Mouse (Mus musculus): Measurements from ENCODE around the gene Bpifb9b. TPM values are rescaled to one million over a fixed set of nuclear protein-coding genes. Genes with fewer than 3 reads are reported as not detected.
A peak's percentile ranks its signal among the peaks of the same experiment; 100 is the strongest.
"Not testable (repeated sequence)": the region's sequence is repeated elsewhere in the genome, so short reads cannot be mapped to it uniquely, and the experiment has no call there.

The Bpifb9b gene
- not detected in 2 replicates for polyA plus RNA-seq (2012; rRNA removed)

- not testable (repeated sequence) for DNase-seq; H3K4me3 ChIP-seq (replicated peaks; ENCODE audit: extremely low read depth, low read depth, low read length); H3K4me1 ChIP-seq (ENCODE audit: control insufficient read depth, insufficient read depth, low read length)
- WGBS, result 85% methylated on average over 4 of the region's 4 CpGs
Observed at GRCm38 (mm10) chr2:154306927-154307326, at the start of gene Bpifb9b. Gene Bpifb9b (plus strand): TSS chr2:154307227.

DNA sequence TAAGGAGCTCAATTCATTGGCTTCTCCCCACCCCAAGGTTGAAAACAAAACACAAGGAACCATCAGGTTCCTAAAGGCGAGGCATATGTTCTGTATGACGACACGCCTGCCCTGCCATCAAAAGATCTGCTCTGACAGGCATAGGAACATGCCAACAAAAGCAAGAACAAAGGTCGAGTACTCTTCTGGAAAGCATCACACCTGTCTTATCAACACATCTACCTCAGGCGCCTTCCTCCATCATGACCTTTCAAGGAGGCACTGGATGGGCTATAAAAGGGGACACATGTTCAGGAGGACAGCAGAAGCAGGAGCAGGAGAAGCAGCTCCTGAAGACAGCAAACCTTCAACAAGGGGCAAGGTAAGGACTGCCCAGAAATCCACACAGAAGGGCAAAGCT, 49.5 kb upstream of the Bpifb9b start, which contains the start of gene Bpifb9a:
Bpifb9a (plus strand) TSS at position 301 of the 400 bp plus-strand sequence.
- WGBS, result 77% methylated on average over 5 of the region's 5 CpGs
- DNase-seq; H3K4me3 ChIP-seq (replicated peaks; ENCODE audit: extremely low read depth, low read depth, low read length); H3K4me1 ChIP-seq (ENCODE audit: control insufficient read depth, insufficient read depth, low read length): not testable (repeated sequence)

- H3K4me1 ChIP-seq (ENCODE audit: control insufficient read depth, insufficient read depth, low read length), result not testable (repeated sequence)
Observed at GRCm38 (mm10) chr2:154264397-154264796, 42.6 kb upstream of the Bpifb9b start.

DNA sequence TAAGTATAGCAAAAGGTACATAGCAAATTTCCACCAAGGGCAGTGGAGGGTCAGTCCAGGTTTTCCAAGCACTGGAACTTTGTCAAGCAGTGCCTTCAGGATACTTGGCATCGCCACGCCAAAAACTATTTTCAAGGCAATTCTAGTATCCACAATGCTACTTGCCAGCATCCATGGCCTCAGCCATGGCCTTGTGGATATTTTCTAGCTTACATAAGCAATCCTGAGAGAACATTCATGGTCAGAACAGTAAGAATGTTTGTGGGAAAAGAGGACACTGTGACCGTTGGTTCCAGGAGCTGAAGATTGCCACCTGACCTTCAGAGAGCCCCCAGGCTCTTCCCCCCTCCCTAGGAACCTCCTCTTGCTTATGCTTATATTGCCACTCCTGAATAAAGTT, 15.2 kb upstream of the Bpifb9b start:
- 78% methylated on average over 3 of the region's 3 CpGs for whole genome bisulfite sequencing
- not testable (repeated sequence) for H3K4me1 ChIP-seq (ENCODE audit: control insufficient read depth, insufficient read depth, low read length); H3K4me3 ChIP-seq (replicated peaks; ENCODE audit: extremely low read depth, low read depth, low read length); DNase-seq

More at GRCm38 (mm10) chr2:154264397-154264796, 42.6 kb upstream of the Bpifb9b start:
- WGBS, result 67% methylated on average over 3 of the region's 3 CpGs
- DNase-seq; H3K4me3 ChIP-seq (replicated peaks; ENCODE audit: extremely low read depth, low read depth, low read length): not testable (repeated sequence)

GRCm38 (mm10) chr2:154292833-154293232, 14.2 kb upstream of the Bpifb9b start:
- no peak for TF ChIP-seq CTCF (IDR thresholded peaks at IDR 0.05; ENCODE audit: insufficient read depth, low read length)
- TF ChIP-seq POLR2A (IDR thresholded peaks at IDR 0.05; ENCODE audit: borderline replicate concordance, extremely low read depth, low read depth, low read length), result no peak
- WGBS, result 86% methylated on average over 1 of the region's 1 CpGs

DNA sequence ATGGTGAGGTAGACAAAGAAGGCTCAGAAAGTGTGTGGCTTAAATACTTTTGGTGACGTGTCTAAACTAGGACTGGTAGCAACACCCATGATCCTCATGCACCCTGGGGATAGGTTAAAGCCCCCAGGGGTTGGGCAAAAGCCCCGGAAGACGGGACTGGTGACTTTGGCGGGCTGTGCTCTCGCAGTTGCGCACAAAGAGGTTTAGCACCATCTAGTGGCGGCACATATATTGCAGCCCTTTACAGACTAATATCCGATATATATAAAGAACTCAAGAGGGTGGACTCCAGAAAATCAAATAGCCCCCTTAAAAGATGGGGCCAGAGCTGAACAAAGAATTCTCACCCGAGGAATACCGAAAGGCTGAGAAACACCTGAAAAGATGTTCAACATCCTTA, 12.3 kb upstream of the Bpifb9b start:
- not testable (repeated sequence) for H3K4me3 ChIP-seq (replicated peaks; ENCODE audit: extremely low read depth, low read depth, low read length); H3K4me1 ChIP-seq (ENCODE audit: control insufficient read depth, insufficient read depth, low read length)
- TF ChIP-seq CTCF (IDR thresholded peaks at IDR 0.05; ENCODE audit: insufficient read depth, low read length), result peak; percentile 49
- 4% methylated on average over 10 of the region's 10 CpGs for WGBS
- peak; percentile 29 for DNase-seq

More at GRCm38 (mm10) chr2:154292833-154293232, 14.2 kb upstream of the Bpifb9b start:
- no peak for DNase-seq
- Histone ChIP-seq H3K4me1 (ENCODE audit: control insufficient read depth, insufficient read depth, low read length) (no peaks in the 10 kb centered on the region), H3K4me3 (replicated peaks; ENCODE audit: extremely low read depth, low read depth, low read length) (no peak overlapping the region)

- WGBS, result 6% methylated on average over 1 of the region's 1 CpGs
- DNase-seq, result peak; percentile 67
- no peaks in the 10 kb centered on the region for H3K4me1 ChIP-seq (ENCODE audit: control insufficient read depth, insufficient read depth, low read length)
- TF ChIP-seq CTCF (IDR thresholded peaks at IDR 0.05; ENCODE audit: insufficient read depth, low read length), result peak; percentile 90
- no peak for TF ChIP-seq POLR2A (IDR thresholded peaks at IDR 0.05; ENCODE audit: borderline replicate concordance, extremely low read depth, low read depth, low read length)
- no peak overlapping the region for H3K4me3 ChIP-seq (replicated peaks; ENCODE audit: extremely low read depth, low read depth, low read length)
Observed at GRCm38 (mm10) chr2:154300496-154300895, 6.5 kb upstream of the Bpifb9b start.

GRCm38 (mm10) chr2:154301763-154302162, 5.3 kb upstream of the Bpifb9b start:
- DNase-seq, result no peak
- no peak for TF ChIP-seq CTCF (IDR thresholded peaks at IDR 0.05; ENCODE audit: insufficient read depth, low read length)
- TF ChIP-seq POLR2A (IDR thresholded peaks at IDR 0.05; ENCODE audit: borderline replicate concordance, extremely low read depth, low read depth, low read length), result no peak
- Histone ChIP-seq H3K4me3 (replicated peaks; ENCODE audit: extremely low read depth, low read depth, low read length) (no peak overlapping the region), H3K4me1 (ENCODE audit: control insufficient read depth, insufficient read depth, low read length) (no peaks in the 10 kb centered on the region)
- 92% methylated on average over 3 of the region's 3 CpGs for WGBS

GRCm38 (mm10) chr2:154304604-154305003, 2.4 kb upstream of the Bpifb9b start:
- not testable (repeated sequence) for H3K4me3 ChIP-seq (replicated peaks; ENCODE audit: extremely low read depth, low read depth, low read length); DNase-seq; H3K4me1 ChIP-seq (ENCODE audit: control insufficient read depth, insufficient read depth, low read length)
- 80% methylated on average over 1 of the region's 3 CpGs for WGBS

GRCm38 (mm10) chr2:154313771-154314170, 6.7 kb downstream of the Bpifb9b start:
- H3K4me3 ChIP-seq (replicated peaks; ENCODE audit: extremely low read depth, low read depth, low read length); DNase-seq; H3K4me1 ChIP-seq (ENCODE audit: control insufficient read depth, insufficient read depth, low read length): not testable (repeated sequence)
- WGBS, result 57% methylated on average over 5 of the region's 5 CpGs

GRCm38 (mm10) chr2:154326852-154327251, 19.8 kb downstream of the Bpifb9b start:
- WGBS, result 79% methylated on average over 3 of the region's 3 CpGs
- no peak for DNase-seq
- H3K4me1 ChIP-seq (ENCODE audit: control insufficient read depth, insufficient read depth, low read length), result no peaks in the 10 kb centered on the region
- TF ChIP-seq CTCF (IDR thresholded peaks at IDR 0.05; ENCODE audit: insufficient read depth, low read length) (no peak), POLR2A (IDR thresholded peaks at IDR 0.05; ENCODE audit: borderline replicate concordance, extremely low read depth, low read depth, low read length) (no peak)
- H3K4me3 ChIP-seq (replicated peaks; ENCODE audit: extremely low read depth, low read depth, low read length), result no peak overlapping the region

All from lung, adult 2 months (tissue).